Mouse (Mus musculus): ENCODE data around the gene Iqcf1.
"Not testable (repeated sequence)": the region's sequence is repeated elsewhere in the genome, so short reads cannot be mapped to it uniquely, and the experiment has no call there.

The Iqcf1 gene

DNA sequence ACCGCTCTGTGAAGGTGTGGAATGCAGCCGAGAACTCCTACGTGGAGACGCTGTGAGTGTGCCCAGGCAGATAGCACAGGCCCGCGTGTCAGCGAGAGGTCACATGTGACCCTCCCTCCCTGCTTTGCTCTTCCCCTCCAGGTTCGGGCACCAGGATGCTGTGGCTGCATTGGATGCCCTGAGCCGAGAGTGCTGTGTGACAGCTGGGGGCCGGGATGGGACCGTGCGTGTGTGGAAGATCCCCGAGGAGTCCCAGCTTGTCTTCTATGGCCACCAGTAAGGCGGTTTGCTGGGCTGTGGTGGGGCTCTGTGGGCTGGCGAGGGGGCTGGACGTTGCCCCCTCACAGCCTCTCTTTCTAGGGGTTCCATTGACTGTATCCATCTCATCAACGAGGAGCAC, 16.2 kb upstream of the Iqcf1 start:
- peak; percentile 0 for DNase-seq

DNA sequence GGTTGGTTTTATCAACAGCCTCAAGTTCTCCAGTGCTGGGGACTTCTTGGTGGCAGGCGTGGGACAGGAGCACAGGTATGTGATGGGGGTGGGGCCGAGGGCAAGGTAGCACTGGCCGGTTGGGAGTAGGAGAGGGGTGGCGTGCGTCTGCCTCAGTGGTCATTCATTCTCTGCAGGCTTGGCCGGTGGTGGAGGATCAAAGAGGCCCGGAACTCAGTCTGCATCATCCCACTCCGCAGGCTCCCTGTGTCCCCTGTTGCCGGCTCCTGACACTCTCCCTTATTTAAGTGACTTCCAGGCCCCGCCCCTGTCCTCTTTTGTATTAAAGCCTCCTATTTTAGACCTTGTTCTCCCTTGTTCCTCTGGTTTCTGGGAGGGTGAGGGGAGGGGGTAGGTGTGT, 14.7 kb upstream of the Iqcf1 start:
- no peak for DNase-seq

DNA sequence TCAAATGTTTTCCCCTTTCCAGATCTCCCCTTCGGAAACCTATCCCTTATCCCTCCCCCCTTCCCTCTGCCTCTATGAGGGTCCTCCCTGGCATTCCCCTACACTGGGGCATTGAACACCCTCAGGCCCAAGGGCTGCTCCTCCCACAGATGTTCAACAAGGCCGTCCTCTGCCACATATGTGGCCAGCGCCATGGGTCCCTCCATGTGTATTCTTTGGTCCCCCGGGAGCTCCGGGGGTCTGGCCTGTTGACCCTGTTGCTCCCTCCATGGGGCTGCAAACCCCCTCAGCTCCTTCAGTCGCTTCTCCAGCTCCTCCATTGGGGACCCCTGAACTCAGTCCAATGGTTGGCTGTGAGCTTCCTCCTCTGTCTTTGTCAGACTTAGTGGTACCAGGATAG, 12.2 kb upstream of the Iqcf1 start:
- not testable (repeated sequence) for DNase-seq

DNA sequence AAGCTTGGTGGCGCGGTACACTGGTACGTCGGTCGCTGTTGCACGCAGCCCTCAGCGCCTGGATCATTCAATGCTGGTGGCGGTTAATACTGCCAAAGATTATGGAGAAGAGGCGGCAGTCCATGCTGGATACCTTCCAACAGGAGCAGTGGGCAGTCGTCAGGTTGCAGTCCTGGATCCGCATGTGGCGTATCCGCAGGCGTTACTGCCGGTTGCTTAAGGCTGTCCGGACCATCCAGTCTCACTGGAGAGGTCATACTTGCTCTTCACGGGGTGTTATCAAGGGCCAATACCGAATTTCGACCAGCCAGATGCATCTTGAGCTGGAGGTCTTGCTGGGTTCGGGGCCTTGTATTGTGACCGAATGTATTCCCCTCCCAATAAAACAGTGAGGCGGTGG, 2.1 kb downstream of the Iqcf1 start:
- no peak for DNase-seq

DNA sequence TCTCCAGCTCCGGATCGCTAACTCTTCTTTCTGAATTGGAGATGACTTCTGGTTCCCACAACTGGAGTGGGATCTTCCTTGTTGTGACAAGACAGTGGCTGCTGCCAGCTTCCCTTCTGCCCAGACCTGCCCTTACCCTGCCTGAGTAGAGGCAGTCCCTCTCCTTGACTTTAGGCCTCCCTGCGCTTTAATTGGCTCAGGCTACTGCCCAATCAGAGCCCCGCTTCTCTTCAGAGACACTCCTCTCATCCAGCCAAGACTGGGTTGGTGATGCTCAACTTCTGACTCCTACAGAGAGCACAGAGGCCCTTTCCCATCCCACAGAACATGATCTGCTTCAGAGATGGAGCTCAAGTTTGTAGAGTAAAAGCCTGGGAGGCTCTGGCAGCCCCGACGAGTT, 4.5 kb downstream of the Iqcf1 start:
- DNase-seq, result no peak

DNA sequence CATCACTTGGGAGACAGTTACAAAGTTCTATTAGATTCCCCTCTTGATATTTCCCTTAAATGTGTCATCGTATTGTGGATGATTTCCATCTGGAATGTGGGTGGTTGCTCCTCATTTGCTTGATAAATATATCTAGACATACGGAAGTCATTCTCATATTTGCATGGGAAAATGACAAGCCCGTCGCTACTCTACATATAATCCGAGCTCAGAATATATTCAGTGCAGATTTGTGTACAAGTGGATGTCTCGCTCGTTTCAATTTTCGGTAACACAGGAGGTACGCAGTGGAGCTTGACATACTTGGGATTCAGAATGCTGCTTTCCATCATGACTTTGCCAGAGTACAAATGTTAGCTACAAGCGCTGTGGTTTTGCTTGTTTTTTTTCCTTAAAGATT, 9.6 kb downstream of the Iqcf1 start:
- DNase-seq, result no peak

DNA sequence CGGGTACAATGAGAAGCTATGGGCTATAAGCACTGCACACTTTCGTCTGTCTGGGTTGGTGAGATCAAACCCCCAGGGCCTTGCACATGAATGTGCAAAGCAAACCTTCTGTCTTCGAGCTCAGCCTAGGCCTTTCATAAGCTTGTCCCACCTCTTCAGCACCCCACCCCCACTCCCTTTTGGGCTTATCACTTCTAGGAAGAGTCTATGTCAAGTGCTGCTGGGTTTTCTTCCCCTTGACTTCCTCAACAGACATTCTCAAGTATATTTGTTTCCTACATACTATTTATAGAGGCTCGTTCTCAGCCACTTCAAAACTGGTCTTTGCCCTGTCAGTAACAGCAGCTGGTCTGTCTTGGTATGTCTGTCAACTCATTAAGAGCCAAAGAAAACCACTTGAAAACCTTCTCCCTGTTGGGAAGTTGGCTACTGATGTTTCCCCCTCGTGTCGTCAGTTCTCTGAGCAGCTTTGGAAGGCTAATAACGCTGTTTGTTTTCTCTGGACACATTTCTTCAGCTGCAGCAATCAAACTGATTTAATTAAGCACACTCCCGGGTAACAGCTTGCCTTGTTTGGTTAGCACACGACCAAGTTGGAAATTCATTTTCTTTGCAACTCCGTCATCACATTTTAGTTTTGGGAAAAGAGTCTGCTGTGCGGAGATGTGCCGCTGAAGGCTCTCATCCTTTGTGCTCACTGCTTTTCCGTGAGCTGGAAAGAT, 13.1 kb downstream of the Iqcf1 start:
- DNase-seq, result no peak

DNA sequence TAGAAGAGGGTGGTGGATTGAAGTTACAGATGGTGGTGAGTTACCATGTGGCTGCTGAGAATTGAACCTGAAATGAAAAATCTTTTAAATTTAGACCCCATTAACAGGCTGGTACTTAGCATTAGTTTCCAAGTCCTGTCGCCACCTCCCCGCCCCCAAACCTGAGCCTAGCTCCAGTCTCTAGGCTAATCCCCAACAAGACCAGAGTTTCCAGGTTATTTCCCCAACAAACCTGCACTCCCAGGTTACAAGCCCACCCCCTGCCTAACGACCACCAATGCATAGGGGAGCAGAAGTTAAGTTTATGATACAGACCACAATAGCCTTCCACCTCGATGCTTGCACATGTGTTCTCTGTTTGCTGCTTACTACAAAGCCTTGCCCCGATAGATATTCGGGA, 13.8 kb downstream of the Iqcf1 start:
- no peak for DNase-seq

DNA sequence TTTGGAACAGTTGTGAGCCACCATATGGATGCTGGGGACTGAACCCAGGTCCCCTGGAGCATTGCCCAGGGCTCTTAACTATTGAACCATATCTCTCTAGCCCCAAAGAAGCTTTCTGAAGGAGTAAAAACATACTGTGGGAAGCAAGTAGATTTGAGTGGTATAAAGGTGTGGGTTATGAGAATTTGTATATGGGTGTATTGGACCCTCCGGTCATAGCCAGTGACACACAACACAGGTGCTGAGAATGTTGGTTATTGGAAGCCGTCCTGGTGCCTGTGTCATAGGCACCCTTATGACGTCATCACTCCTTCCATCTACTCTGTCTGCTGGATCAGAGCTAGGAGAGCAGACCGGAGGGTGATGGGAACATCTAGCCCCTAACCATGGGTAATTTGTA, 14.5 kb downstream of the Iqcf1 start, which contains the start of gene Iqcf5:
TSS of gene Iqcf5 (plus strand) at position 301 of the 400 bp plus-strand sequence.
- DNase-seq, result no peak

DNA sequence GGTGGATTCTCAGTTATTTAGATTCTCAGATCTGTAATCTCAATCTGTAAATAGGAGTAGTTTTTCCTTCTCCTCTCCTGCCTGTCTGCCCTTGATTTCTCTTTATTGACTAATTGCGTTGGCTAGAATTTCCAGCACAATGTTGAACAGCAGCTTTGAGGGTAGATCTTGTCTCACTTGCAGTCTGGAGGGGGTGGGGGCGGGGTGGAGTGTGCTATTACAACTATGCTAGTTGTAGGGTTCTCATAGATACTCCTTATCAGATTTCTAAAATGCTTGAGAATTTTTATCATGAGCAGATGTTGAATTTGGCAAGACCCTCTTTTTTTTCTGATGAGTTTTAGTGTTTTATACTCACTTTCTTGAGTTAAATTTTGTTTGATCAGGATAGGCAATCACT, 19.7 kb downstream of the Iqcf1 start:
- DNase-seq, result no peak

DNA sequence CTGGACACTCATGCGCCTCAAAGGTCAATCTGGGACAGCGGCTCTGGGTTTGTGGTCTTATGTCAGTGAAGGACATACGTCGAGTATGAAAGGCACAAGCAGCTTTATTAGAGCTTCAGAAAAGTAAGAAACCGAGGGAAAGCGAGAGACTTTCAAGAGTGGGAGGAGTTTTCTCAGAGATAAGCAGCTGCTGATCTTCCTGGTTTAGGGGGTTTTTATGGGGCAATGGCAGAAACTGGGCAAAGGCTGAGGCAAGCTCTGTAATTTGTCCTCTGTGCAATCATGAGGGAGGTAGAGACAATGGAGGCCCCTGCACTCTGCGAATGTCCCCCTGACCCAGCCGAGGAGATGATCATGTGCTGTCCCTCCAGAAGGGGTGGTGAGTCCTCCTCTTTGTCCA, 20.1 kb downstream of the Iqcf1 start:
- DNase-seq, result no peak

DNA sequence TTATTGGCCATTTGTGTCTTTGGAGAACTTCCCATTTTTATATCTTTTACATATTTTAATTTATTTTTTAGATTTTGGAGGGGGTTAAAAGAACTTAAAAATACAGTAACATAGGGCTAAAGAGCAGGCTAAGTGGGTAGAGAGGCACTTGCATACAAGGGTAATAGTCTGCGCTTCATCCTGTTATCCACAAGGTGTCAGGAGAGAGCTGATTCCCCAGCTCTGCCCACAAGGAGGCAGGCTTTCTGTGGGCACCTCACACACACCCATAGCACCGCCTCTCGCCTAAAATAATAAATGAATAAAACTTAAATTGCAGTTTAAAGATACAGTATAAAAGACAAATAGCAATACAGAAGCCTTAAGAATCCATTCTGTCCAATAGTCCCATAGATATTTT, 32.1 kb downstream of the Iqcf1 start:
- DNase-seq, result peak; percentile 21

DNA sequence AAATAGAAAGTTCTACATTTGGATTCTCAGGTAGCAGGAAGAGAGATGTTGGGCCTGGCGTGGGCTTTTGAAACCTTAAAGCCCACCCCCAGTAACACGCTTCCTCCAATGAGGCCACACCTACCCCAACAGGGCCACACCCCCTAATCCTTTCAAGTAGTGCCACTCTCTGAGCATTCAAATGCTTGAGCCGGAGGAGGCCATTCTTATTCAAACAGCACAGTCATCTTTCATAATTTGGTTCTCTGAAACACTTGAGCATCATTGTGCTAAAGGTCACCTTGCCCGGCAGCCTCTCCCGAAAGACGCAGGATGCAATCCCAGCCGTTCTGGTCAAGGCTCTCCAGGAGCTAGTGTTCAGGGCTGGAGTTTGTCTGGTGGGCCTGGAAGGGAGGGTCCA, 34.5 kb downstream of the Iqcf1 start:
- no peak for DNase-seq

DNA sequence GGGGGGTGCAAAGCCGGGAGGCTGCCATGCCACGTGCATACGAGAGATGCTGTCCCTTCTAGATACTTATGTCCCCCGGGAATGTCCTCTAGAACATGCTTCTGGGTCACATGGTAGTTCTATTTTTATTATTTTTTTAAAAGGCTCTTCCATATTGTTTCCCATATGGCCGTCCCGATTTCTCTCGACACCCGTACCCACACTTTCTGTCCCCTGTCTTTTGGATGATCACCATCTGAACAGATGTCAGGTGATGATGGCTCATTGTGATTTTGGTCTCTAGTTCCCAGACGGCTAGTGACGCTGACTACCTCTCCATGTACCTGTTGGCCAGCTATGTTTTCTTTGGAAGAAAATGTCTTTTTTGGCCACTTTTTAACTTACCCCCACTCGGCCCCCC, 35.2 kb downstream of the Iqcf1 start:
- DNase-seq, result no peak
